Mouse (Mus musculus) midbrain, embryonic 10.5 days (tissue): ENCODE data around the gene Arhgap19. TPM values are rescaled to one million over a fixed set of nuclear protein-coding genes. Genes with fewer than 3 reads are reported as not detected.

Experiments used
- polyA plus RNA-seq: library from polyadenylated mRNA; unstranded; fragments of >200 nt; fragmentation: Nextera tagmentation; extraction: Ambion mirVana; gene quantifications from 2 replicates; pipeline ENCODE4 v1.2.1, GENCODE M21; 2016

Arhgap19 gene
- polyA plus RNA-seq, 1 experiment from 2014 or later: 38.1 TPM

Other genes with a start within 250 kb of the Arhgap19 start
- 2.4 and 2.8 TPM in 2 replicates for gene Gm340, start 219.7 kb downstream of the Arhgap19 start, polyA plus RNA-seq
- gene Slit1, start 58.4 kb downstream of the Arhgap19 start, polyA plus RNA-seq: 12.8 and 13.4 TPM in 2 replicates
- gene Frat1, start 27.9 kb upstream of the Arhgap19 start, polyA plus RNA-seq: 10.3 and 11.9 TPM in 2 replicates
- gene Frat2, start 46.1 kb upstream of the Arhgap19 start, polyA plus RNA-seq: 5.4 and 6.5 TPM in 2 replicates
- gene Rrp12, start 94.1 kb upstream of the Arhgap19 start, polyA plus RNA-seq: 34.0 and 35.4 TPM in 2 replicates
- gene Pgam1, start 109.9 kb upstream of the Arhgap19 start, polyA plus RNA-seq: 924 and 1,153 TPM in 2 replicates
- gene Exosc1, start 131.4 kb upstream of the Arhgap19 start, polyA plus RNA-seq: 82.1 and 96.4 TPM in 2 replicates
- gene Zdhhc16, start 131.4 kb upstream of the Arhgap19 start, polyA plus RNA-seq: 88.4 and 91.6 TPM in 2 replicates
- 34.8 and 39.4 TPM in 2 replicates for gene Mms19, start 179.1 kb upstream of the Arhgap19 start, polyA plus RNA-seq
- 9.5 and 10.2 TPM in 2 replicates for gene Ubtd1, start 179.7 kb upstream of the Arhgap19 start, polyA plus RNA-seq
- 0.17 and 0.29 TPM in 2 replicates for gene Ankrd2, start 234.0 kb upstream of the Arhgap19 start, polyA plus RNA-seq
- gene Hoga1, start 243.6 kb upstream of the Arhgap19 start, polyA plus RNA-seq: 1.1 and 1.8 TPM in 2 replicates